Mouse (Mus musculus): Measurements from ENCODE around the gene Nat9.

Nat9 gene

GRCm38 (mm10) chr11:115215123-115215522 is 27.5 kb upstream of the Nat9 start:
- no peak for DNase-seq (ENCODE audit: low spot score in 2 of 2)

- no peak for DNase-seq (ENCODE audit: low spot score in 2 of 2)
Measured at GRCm38 (mm10) chr11:115212116-115212515, 24.5 kb upstream of the Nat9 start.

GRCm38 (mm10) chr11:115209958-115210357 is 22.3 kb upstream of the Nat9 start:
- DNase-seq (ENCODE audit: low spot score in 2 of 2): no peak

GRCm38 (mm10) chr11:115208776-115209732 is 21.4 kb upstream of the Nat9 start:
- no peak for DNase-seq (ENCODE audit: low spot score in 2 of 2)

GRCm38 (mm10) chr11:115208126-115208525 is 20.5 kb upstream of the Nat9 start:
- DNase-seq (ENCODE audit: low spot score in 2 of 2): no peak

- no peak for DNase-seq (ENCODE audit: low spot score in 2 of 2)
Measured at GRCm38 (mm10) chr11:115202756-115203155, 15.1 kb upstream of the Nat9 start.

- DNase-seq (ENCODE audit: low spot score in 2 of 2): peak; percentile 61 to 64
Measured at GRCm38 (mm10) chr11:115202316-115202715, 14.7 kb upstream of the Nat9 start.

- DNase-seq (ENCODE audit: low spot score in 2 of 2): no peak
Measured at GRCm38 (mm10) chr11:115200520-115200919, 12.9 kb upstream of the Nat9 start.

GRCm38 (mm10) chr11:115198932-115199384 is 11.3 kb upstream of the Nat9 start:
- no peak for DNase-seq (ENCODE audit: low spot score in 2 of 2)

GRCm38 (mm10) chr11:115197558-115197957 is 9.9 kb upstream of the Nat9 start:
- DNase-seq (ENCODE audit: low spot score in 2 of 2): no peak

GRCm38 (mm10) chr11:115195933-115196332 is 8.3 kb upstream of the Nat9 start:
- no peak for DNase-seq (ENCODE audit: low spot score in 2 of 2)

- DNase-seq (ENCODE audit: low spot score in 2 of 2): no peak
Measured at GRCm38 (mm10) chr11:115194693-115195092, 7.0 kb upstream of the Nat9 start.

GRCm38 (mm10) chr11:115192180-115192579 is 4.5 kb upstream of the Nat9 start:
- no peak for DNase-seq (ENCODE audit: low spot score in 2 of 2)

GRCm38 (mm10) chr11:115189304-115189703 is 1.6 kb upstream of the Nat9 start:
- no peak for DNase-seq (ENCODE audit: low spot score in 2 of 2)

- no peak for DNase-seq (ENCODE audit: low spot score in 2 of 2)
Measured at GRCm38 (mm10) chr11:115188539-115189231, 1.0 kb upstream of the Nat9 start.

- peak; percentile 98 for DNase-seq (ENCODE audit: low spot score in 2 of 2)
Measured at GRCm38 (mm10) chr11:115187224-115187639, 427 bp downstream of the Nat9 start, which contains the start of gene Tmem104. Gene Tmem104, plus strand, starts transcription at chr11:115187487.

GRCm38 (mm10) chr11:115184973-115185372 is 2.7 kb downstream of the Nat9 start:
- no peak for DNase-seq (ENCODE audit: low spot score in 2 of 2)

GRCm38 (mm10) chr11:115181913-115182638 is 5.6 kb downstream of the Nat9 start:
- DNase-seq (ENCODE audit: low spot score in 2 of 2): no peak

- no peak for DNase-seq (ENCODE audit: low spot score in 2 of 2)
Measured at GRCm38 (mm10) chr11:115179881-115180280, 7.8 kb downstream of the Nat9 start.

GRCm38 (mm10) chr11:115179191-115179590 is 8.5 kb downstream of the Nat9 start:
- peak in 1 of 2 experiments; percentile 31 for DNase-seq (ENCODE audit: low spot score in 2 of 2)

- DNase-seq (ENCODE audit: low spot score in 2 of 2): no peak
Measured at GRCm38 (mm10) chr11:115178766-115179165, 8.9 kb downstream of the Nat9 start.
